Mouse (Mus musculus): ENCODE data around the gene Sec14l2.
"Not testable (repeated sequence)": the region's sequence is repeated elsewhere in the genome, so short reads cannot be mapped to it uniquely, and the experiment has no call there.

The Sec14l2 gene

GRCm38 (mm10) chr11:4133450-4133849 is 10.2 kb upstream of the Sec14l2 start:
- DNase-seq (ENCODE audit: low spot score), result no peak

- DNase-seq (ENCODE audit: low spot score), result not testable (repeated sequence)
Observed at GRCm38 (mm10) chr11:4128461-4128860, 5.2 kb upstream of the Sec14l2 start.

GRCm38 (mm10) chr11:4127059-4127458 is 3.8 kb upstream of the Sec14l2 start:
- DNase-seq (ENCODE audit: low spot score), result no peak

GRCm38 (mm10) chr11:4123922-4124321 is 707 bp upstream of the Sec14l2 start:
- DNase-seq (ENCODE audit: low spot score), result peak; percentile 68

- no peak for DNase-seq (ENCODE audit: low spot score)
Observed at GRCm38 (mm10) chr11:4122226-4122625, 989 bp downstream of the Sec14l2 start.

GRCm38 (mm10) chr11:4121691-4122090 is 1.5 kb downstream of the Sec14l2 start:
- no peak for DNase-seq (ENCODE audit: low spot score)

GRCm38 (mm10) chr11:4119635-4120034 is 3.6 kb downstream of the Sec14l2 start:
- DNase-seq (ENCODE audit: low spot score), result no peak

- DNase-seq (ENCODE audit: low spot score), result peak; percentile 81
Observed at GRCm38 (mm10) chr11:4118081-4118921, 4.9 kb downstream of the Sec14l2 start.

GRCm38 (mm10) chr11:4117372-4118071 is 5.7 kb downstream of the Sec14l2 start:
- no peak for DNase-seq (ENCODE audit: low spot score)

GRCm38 (mm10) chr11:4116458-4117141 is 6.6 kb downstream of the Sec14l2 start:
- peak; percentile 65 for DNase-seq (ENCODE audit: low spot score)

- DNase-seq (ENCODE audit: low spot score), result no peak
Observed at GRCm38 (mm10) chr11:4115407-4115806, 7.8 kb downstream of the Sec14l2 start.

GRCm38 (mm10) chr11:4114541-4114940 is 8.7 kb downstream of the Sec14l2 start:
- not testable (repeated sequence) for DNase-seq (ENCODE audit: low spot score)

GRCm38 (mm10) chr11:4113970-4114369 is 9.2 kb downstream of the Sec14l2 start:
- no peak for DNase-seq (ENCODE audit: low spot score)

GRCm38 (mm10) chr11:4113496-4113895 is 9.7 kb downstream of the Sec14l2 start:
- DNase-seq (ENCODE audit: low spot score), result no peak

- DNase-seq (ENCODE audit: low spot score), result no peak
Observed at GRCm38 (mm10) chr11:4112861-4113260, 10.4 kb downstream of the Sec14l2 start.

- no peak for DNase-seq (ENCODE audit: low spot score)
Observed at GRCm38 (mm10) chr11:4112033-4112432, 11.2 kb downstream of the Sec14l2 start.

GRCm38 (mm10) chr11:4108691-4109090 is 14.5 kb downstream of the Sec14l2 start:
- DNase-seq (ENCODE audit: low spot score), result no peak

- not testable (repeated sequence) for DNase-seq (ENCODE audit: low spot score)
Observed at GRCm38 (mm10) chr11:4107901-4108300, 15.3 kb downstream of the Sec14l2 start.

GRCm38 (mm10) chr11:4105444-4105843 is 17.8 kb downstream of the Sec14l2 start:
- DNase-seq (ENCODE audit: low spot score), result no peak

GRCm38 (mm10) chr11:4104989-4105388 is 18.2 kb downstream of the Sec14l2 start:
- DNase-seq (ENCODE audit: low spot score), result no peak

- no peak for DNase-seq (ENCODE audit: low spot score)
Observed at GRCm38 (mm10) chr11:4103522-4103921, 19.7 kb downstream of the Sec14l2 start.

GRCm38 (mm10) chr11:4101851-4102250 is 21.4 kb downstream of the Sec14l2 start:
- no peak for DNase-seq (ENCODE audit: low spot score)

GRCm38 (mm10) chr11:4099447-4099846 is 23.8 kb downstream of the Sec14l2 start:
- DNase-seq (ENCODE audit: low spot score), result no peak
